Mouse (Mus musculus): Measurements from ENCODE around the gene Olfr1252.

Gene Olfr1252

DNA sequence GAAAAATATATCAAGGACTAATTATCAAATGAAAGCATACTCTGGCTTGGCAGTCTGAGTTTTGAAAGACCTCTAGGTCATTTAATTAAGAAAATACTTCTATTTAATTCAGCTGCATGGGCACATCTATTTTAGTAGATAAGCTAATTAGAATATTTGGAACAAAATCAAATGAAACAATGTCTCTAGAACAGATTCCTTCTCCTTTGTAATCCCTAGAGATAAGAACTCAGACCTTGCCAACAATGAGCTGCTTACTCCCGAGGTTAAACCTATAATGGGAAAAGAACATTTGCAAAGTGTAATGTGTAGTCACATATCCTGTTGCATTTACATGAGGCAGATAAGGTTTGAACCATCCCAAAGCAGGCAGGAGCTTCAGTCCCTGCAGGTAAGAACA lies at the start of gene Olfr1252:
TSS of gene Olfr1252 (minus strand) at position 101 of the 400 bp plus-strand sequence.
- no peak for DNase-seq (ENCODE audit: low spot score in 2 of 2)

DNA sequence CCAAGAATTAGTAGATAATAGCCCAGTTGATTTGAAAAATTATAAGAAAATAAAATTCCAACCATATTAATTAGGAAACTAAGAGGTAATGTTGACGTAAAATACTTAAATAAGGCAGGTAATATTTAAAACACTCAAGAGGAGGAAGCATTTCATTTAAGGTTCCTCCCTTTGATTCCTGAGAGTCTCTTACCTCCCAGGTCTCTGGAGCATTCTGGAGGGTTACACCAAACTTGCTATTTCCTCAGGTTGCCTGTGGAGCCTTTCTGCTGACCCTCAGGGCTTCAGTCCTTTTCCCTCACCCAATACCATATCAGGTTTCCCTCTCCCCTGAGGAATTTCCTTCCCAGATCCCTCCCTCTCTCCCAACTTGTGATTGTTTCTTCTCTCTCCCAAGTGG lies 32.2 kb upstream of the Olfr1252 start, which contains the start of gene Olfr1253:
TSS of gene Olfr1253 (minus strand) at position 101 of the 400 bp plus-strand sequence.
- DNase-seq (ENCODE audit: low spot score in 2 of 2) = no peak

DNA sequence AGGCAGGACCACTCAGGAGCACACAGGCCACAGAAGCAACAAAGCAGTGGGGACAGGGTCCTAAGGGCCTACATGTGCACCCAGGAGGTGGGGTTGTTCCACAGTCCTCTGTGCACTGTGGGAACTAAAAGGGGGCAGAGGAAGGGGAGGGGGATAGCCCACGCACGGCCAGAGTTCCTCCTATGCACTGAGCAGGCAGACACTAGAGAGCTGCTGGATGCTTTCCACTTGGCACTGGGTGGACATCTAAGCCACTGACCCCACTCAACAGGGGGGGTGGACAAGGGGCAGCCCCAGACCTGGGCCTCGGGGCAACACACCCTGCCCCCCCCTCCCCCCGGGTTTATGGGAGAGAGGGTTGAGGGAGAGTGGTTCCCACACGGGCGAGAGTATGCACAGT lies 32.8 kb downstream of the Olfr1252 start:
- DNase-seq (ENCODE audit: low spot score in 2 of 2) = no peak

DNA sequence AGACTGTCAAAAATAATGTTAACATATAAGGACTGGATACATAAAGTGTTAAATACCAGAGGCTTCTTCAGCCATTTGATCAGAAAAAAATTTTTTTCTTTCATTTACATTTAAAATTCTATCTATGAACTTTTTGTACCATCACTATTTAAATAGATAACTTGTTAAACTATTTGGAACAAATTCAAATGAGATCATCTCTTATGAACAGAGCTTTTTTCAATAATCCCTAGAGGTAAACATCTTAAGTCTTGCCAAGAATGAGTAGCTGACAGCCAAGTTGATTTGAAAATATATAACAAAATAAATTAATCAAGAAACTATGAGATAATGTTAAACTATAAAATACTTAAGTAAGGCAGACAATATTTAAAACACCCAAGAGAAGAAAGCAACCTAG lies 53.0 kb downstream of the Olfr1252 start, which contains the start of gene Olfr1251:
TSS of gene Olfr1251 (minus strand) at position 101 of the 400 bp plus-strand sequence.
- DNase-seq (ENCODE audit: low spot score in 2 of 2) = no peak
